Mouse (Mus musculus) stomach, postnatal 0 days (tissue): Measurements from ENCODE around the gene Pi4k2b.

Experiments
- CTCF ChIP-seq: IDR thresholded peaks from 2 replicates; pipeline ENCODE4 v1.5.1; 2016; ENCODE audit warnings: antibody characterized with exemption, low read depth, mild to moderate bottlenecking, moderate library complexity
- EP300 ChIP-seq: optimal IDR thresholded peaks from 2 replicates; pipeline ENCODE3; 2016; ENCODE audit warnings: antibody characterized with exemption

GRCm38 (mm10) chr5:52774267-52774666 is 32.9 kb downstream of the Pi4k2b start:
- TF ChIP-seq CTCF, result no peak
- no peak for TF ChIP-seq EP300
